Mouse (Mus musculus) erythroblast, embryonic 14.5 days (primary cell): ENCODE measurements around the gene Chpf.

Experiments
- GATA1 ChIP-seq: IDR thresholded peaks from 2 replicates; pipeline ENCODE4 v1.6.1; 2012; ENCODE audit warnings: low read length, inconsistent platforms, mixed read lengths
- TAL1 ChIP-seq: IDR thresholded peaks from 3 replicates; pipeline ENCODE4 v1.6.1; 2012; ENCODE audit warnings: low read length, inconsistent platforms, mixed read lengths

DNA sequence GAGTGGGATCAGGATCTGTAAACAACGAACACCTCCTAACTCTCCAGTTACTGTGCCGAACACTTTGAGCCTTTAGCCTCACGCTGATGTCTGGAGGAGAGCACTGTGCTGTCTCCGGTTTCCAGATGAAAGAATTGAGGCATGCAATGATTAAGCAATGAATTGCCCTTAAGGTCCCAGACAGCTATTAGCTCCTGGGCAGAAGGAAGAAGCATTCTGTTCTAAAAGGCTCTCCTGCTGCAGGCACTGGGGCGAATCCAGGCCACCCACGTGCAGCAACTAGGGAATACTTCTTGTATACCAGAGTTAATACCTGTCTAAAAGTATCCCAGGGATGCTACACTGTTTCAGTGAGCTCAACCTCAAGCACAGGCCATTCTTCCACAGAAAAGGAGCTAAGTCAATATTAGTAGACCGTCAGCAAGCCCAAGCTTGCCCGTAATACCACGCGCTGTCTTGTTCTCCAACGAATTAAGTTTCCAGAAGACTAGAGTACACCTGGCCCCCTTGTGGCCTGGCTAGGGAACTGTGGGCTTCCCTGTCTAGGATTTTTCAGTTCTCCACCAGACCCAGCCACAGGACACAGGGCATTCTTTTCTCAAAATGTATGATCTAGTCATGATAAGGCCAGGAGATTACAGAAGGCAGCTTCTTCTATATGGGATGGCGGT is 15.9 kb upstream of the Chpf start:
- no peak for TF ChIP-seq GATA1
- no peak for TF ChIP-seq TAL1
